Mouse (Mus musculus) mammary gland, adult 2 months (tissue): ENCODE measurements around the gene H2al1c. TPM values are rescaled to one million over a fixed set of nuclear protein-coding genes. Genes with fewer than 3 reads are reported as not detected.

ENCODE experiments used
- polyA plus RNA-seq: library from polyadenylated mRNA; depleted of rRNA; stranded (reverse); fragments of >200 nt; gene quantifications from 2 replicates; pipeline ENCODE4 v1.2.3, GENCODE M21; 2012; ENCODE audit warnings: low replicate concordance; rRNA removed

Gene H2al1c
- not detected in 2 replicates for polyA plus RNA-seq

DNA sequence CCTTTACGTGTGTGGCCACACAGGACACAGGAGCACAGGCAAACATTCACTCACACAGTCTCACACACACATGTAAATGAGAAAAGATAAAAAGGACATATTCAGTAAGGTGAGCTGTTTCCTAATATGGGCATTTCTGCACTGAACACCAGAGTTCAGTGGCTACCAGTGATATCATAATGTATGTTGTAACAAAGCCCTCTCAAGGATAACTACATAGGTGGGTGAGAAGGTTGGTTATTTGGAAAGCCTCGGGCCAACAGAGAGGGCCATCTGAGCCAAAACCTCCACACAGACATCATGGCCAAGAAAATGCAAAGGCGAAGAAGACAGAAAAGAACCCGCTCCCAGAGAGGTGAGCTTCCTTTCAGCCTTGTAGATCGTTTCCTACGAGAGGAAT lies at the start of gene H2al1c:
Gene H2al1c (plus strand): TSS at position 301 of the 400 bp plus-strand sequence.

GRCm38 (mm10) chrX:11298957-11299356 lies 6.5 kb upstream of the H2al1c start, which contains the start of gene H2al1a:
Gene H2al1a, plus strand, starts transcription at chrX:11299257.

DNA sequence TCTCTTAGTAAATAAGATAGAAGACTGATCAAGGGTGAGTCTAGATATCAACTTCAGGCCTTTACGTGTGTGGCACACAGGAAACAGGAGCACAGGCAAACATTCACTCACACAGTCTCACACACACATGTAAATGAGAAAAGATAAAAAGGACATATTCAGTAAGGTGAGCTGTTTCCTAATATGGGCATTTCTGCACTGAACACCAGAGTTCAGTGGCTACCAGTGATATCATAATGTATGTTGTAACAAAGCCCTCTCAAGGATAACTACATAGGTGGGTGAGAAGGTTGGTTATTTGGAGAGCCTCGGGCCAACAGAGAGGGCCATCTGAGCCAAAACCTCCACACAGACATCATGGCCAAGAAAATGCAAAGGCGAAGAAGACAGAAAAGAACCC lies 3.3 kb upstream of the H2al1c start, which contains the start of gene H2al1b:
Gene H2al1b (plus strand): TSS at position 301 of the 400 bp plus-strand sequence.

GRCm38 (mm10) chrX:11308524-11308923 lies 3.1 kb downstream of the H2al1c start, which contains the start of gene H2al1d:
Gene H2al1d, plus strand, starts transcription at chrX:11308824.

GRCm38 (mm10) chrX:11311634-11312033 lies 6.2 kb downstream of the H2al1c start, which contains the start of gene H2al1e:
Gene H2al1e, plus strand, starts transcription at chrX:11311934.

DNA sequence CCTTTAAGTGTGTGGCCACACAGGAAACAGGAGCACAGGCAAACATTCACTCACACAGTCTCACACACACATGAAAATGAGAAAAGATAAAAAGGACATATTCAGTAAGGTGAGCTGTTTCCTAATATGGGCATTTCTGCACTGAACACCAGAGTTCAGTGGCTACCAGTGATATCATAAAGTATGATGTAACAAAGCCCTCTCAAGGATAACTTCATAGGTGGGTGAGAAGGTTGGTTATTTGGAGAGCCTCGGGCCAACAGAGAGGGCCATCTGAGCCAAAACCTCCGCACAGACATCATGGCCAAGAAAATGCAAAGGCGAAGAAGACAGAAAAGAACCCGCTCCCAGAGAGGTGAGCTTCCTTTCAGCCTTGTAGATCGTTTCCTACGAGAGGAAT lies 9.4 kb downstream of the H2al1c start, which contains the start of gene H2al1f:
Gene H2al1f (plus strand): TSS at position 301 of the 400 bp plus-strand sequence.

GRCm38 (mm10) chrX:11317956-11318355 lies 12.5 kb downstream of the H2al1c start, which contains the start of gene H2al1g:
Gene H2al1g, plus strand, starts transcription at chrX:11318256.

DNA sequence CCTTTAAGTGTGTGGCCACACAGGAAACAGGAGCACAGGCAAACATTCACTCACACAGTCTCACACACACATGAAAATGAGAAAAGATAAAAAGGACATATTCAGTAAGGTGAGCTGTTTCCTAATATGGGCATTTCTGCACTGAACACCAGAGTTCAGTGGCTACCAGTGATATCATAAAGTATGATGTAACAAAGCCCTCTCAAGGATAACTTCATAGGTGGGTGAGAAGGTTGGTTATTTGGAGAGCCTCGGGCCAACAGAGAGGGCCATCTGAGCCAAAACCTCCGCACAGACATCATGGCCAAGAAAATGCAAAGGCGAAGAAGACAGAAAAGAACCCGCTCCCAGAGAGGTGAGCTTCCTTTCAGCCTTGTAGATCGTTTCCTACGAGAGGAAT lies 15.7 kb downstream of the H2al1c start, which contains the start of gene H2al1h:
Gene H2al1h (plus strand): TSS at position 301 of the 400 bp plus-strand sequence.

DNA sequence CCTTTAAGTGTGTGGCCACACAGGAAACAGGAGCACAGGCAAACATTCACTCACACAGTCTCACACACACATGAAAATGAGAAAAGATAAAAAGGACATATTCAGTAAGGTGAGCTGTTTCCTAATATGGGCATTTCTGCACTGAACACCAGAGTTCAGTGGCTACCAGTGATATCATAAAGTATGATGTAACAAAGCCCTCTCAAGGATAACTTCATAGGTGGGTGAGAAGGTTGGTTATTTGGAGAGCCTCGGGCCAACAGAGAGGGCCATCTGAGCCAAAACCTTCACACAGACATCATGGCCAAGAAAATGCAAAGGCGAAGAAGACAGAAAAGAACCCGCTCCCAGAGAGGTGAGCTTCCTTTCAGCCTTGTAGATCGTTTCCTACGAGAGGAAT lies 18.9 kb downstream of the H2al1c start, which contains the start of gene H2al1i:
Gene H2al1i (plus strand): TSS at position 301 of the 400 bp plus-strand sequence.

DNA sequence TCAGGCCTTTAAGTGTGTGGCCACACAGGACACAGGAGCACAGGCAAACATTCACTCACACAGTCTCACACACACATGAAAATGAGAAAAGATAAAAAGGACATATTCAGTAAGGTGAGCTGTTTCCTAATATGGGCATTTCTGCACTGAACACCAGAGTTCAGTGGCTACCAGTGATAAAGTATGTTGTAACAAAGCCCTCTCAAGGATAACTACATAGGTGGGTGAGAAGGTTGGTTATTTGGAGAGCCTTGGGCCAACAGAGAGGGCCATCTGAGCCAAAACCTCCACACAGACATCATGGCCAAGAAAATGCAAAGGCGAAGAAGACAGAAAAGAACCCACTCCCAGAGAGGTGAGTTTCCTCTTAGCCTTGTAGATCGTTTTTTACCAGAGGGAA lies 22.1 kb downstream of the H2al1c start, which contains the start of gene H2al1j:
Gene H2al1j (plus strand): TSS at position 301 of the 400 bp plus-strand sequence.

Other genes starting within 250 kb of the H2al1c start
- not detected in 2 replicates for gene H2al1a, start 6.4 kb upstream of the H2al1c start, polyA plus RNA-seq
- gene H2al1b, start 3.2 kb upstream of the H2al1c start, polyA plus RNA-seq = not detected in 2 replicates
- gene H2al1d, start 3.2 kb downstream of the H2al1c start, polyA plus RNA-seq = not detected in 2 replicates
- gene H2al1e, start 6.3 kb downstream of the H2al1c start, polyA plus RNA-seq = not detected in 2 replicates
- not detected in 2 replicates for gene H2al1f, start 9.5 kb downstream of the H2al1c start, polyA plus RNA-seq
- not detected in 2 replicates for gene H2al1g, start 12.6 kb downstream of the H2al1c start, polyA plus RNA-seq
- gene H2al1h, start 15.8 kb downstream of the H2al1c start, polyA plus RNA-seq = not detected in 2 replicates
- not detected in 2 replicates for gene H2al1i, start 19.0 kb downstream of the H2al1c start, polyA plus RNA-seq
- not detected in 2 replicates for gene H2al1j, start 22.2 kb downstream of the H2al1c start, polyA plus RNA-seq